Mouse (Mus musculus) lung, embryonic 16.5 days (tissue): ENCODE measurements around the gene Rnf185. TPM values are rescaled to one million over a fixed set of nuclear protein-coding genes. Genes with fewer than 3 reads are reported as not detected.
A peak's percentile ranks its signal among the peaks of the same experiment; 100 is the strongest.

Source experiments
- ATAC-seq: fragments of 200-750 bp; cut with Nextera tagmentation; 2 replicates; pipeline ENCODE4 v1.8.0; 2017; ENCODE audit warnings: low read depth, mild to moderate bottlenecking, moderate library complexity
- H3K27ac ChIP-seq: fragments of 300-500 bp; sonication (generic); 2 replicates; pipeline ENCODE4 v1.5.1; 2014; ENCODE audit warnings: mild to moderate bottlenecking, control low read depth, low read length
- H3K27me3 ChIP-seq: fragments of 300-500 bp; sonication (generic); 2 replicates; pipeline ENCODE4 v1.6.1; 2014; ENCODE audit warnings: low read depth, low read length, mixed read lengths; ENCODE audit not compliant: control insufficient read depth, insufficient read depth
- H3K36me3 ChIP-seq: fragments of 300-500 bp; sonication (generic); 2 replicates; pipeline ENCODE4 v1.6.1; 2014; ENCODE audit warnings: low read length; ENCODE audit not compliant: control insufficient read depth, insufficient read depth
- H3K4me1 ChIP-seq: fragments of 300-500 bp; sonication (generic); replicated peaks from 2 replicates; pipeline ENCODE4 v1.6.1; 2014; ENCODE audit warnings: low read length, mixed read lengths; ENCODE audit not compliant: control insufficient read depth, insufficient read depth
- H3K4me2 ChIP-seq: fragments of 300-500 bp; sonication (generic); 2 replicates; pipeline ENCODE4 v1.6.1; 2014; ENCODE audit warnings: low read depth, low read length, control low read depth
- H3K4me3 ChIP-seq: fragments of 300-500 bp; sonication (generic); 2 replicates; pipeline ENCODE4 v1.5.1; 2014; ENCODE audit warnings: mild to moderate bottlenecking, low read length, control low read depth
- H3K9ac ChIP-seq: fragments of 300-500 bp; sonication (generic); 2 replicates; pipeline ENCODE4 v1.6.1; 2014; ENCODE audit warnings: low read length, control low read depth
- H3K9me3 ChIP-seq: fragments of 300-500 bp; sonication (generic); 2 replicates; pipeline ENCODE4 v1.6.1; 2016; ENCODE audit warnings: low read length; ENCODE audit not compliant: control insufficient read depth
- WGBS: fragments of 180-500 bp; shearing (Covaris S2); extraction: QIAGEN DNeasy Blood & Tissue Kit; methylation state at CpG from one replicate; pipeline ENCODE4 v1.1.7; 2014; 5-methylcytosine and 5-hydroxymethylcytosine counted together
- polyA plus RNA-seq: library from polyadenylated mRNA; unstranded; fragments of >200 nt; fragmentation: Nextera tagmentation; extraction: Ambion mirVana; gene quantifications from 2 replicates; pipeline ENCODE4 v1.2.1, GENCODE M21; 2015

The Rnf185 gene
- polyA plus RNA-seq, 1 experiment from 2014 or later, result 31.2 TPM

DNA sequence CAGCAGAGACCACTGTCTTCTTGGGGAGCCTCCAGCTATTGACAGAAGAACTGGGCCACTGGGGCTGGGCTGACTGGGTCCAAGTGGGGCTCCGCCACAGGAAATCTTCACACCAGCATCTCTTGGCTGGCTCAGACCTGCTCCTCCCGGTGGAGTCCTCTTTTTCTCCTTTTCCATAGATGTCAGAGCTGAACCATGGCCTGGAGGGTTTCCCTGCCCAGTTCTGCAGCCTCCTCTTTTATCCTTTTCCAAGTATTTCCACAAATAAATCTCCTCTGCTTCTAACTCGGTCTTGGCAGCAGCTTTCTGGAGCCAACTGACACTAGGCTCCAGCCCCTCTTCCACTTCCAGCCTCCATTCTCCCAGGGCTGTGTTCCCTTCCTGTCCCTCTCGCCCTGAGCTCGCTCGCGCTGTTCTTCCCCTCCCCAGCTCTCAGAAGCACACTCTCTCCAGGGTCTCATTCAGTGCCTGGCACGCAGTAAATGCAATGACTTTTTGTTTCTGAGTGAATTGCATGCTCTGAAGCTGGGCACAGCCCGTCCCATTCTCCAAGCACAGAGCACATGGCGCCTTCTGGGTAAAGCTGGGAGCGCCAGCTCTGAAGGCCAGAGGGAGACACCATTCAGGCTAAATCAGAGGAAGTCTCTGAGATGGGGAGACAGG is 31.9 kb upstream of the Rnf185 start:
- WGBS, result 48% methylated on average over 11 of the region's 11 CpGs
- ATAC-seq, result peak; percentile 55; the same call in 1 of the 2 replicates
- Histone ChIP-seq H3K36me3 (no peaks in the 10 kb centered on the region), H3K9ac (no peak overlapping the region), H3K4me1 (no peaks in the 10 kb centered on the region), H3K4me2 (no peak overlapping the region), H3K4me3 (no peak overlapping the region), H3K27me3 (no peaks in the 10 kb centered on the region), H3K27ac (no peak overlapping the region), H3K9me3 (no peaks in the 10 kb centered on the region)

DNA sequence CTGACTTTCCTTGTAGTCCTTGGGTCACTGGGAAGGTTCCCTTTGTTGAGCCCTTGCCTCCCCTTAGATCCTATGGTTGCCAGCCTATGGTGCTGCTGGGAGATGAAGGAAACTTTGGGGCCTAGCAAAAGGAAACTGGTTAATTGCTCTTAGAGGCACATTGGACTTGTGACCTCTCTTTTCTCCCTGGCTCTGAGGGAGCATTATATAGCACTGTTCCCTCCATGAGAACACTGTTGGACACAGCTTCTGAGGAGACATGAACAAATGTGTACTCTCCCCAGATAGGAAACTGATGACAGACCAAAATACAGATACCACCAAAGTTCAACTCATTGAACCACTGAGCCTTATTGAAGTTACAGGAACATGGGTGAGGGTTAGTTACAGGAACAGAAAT is 23.3 kb upstream of the Rnf185 start:
- H3K36me3 ChIP-seq, result no peaks in the 10 kb centered on the region
- no peaks in the 10 kb centered on the region for H3K27me3 ChIP-seq
- H3K4me3 ChIP-seq, result no peak overlapping the region
- H3K9me3 ChIP-seq, result no peaks in the 10 kb centered on the region
- no peak for ATAC-seq
- H3K4me1 ChIP-seq, result no peaks in the 10 kb centered on the region
- no peak overlapping the region for H3K4me2 ChIP-seq
- H3K27ac ChIP-seq, result no peak overlapping the region
- no peak overlapping the region for H3K9ac ChIP-seq

DNA sequence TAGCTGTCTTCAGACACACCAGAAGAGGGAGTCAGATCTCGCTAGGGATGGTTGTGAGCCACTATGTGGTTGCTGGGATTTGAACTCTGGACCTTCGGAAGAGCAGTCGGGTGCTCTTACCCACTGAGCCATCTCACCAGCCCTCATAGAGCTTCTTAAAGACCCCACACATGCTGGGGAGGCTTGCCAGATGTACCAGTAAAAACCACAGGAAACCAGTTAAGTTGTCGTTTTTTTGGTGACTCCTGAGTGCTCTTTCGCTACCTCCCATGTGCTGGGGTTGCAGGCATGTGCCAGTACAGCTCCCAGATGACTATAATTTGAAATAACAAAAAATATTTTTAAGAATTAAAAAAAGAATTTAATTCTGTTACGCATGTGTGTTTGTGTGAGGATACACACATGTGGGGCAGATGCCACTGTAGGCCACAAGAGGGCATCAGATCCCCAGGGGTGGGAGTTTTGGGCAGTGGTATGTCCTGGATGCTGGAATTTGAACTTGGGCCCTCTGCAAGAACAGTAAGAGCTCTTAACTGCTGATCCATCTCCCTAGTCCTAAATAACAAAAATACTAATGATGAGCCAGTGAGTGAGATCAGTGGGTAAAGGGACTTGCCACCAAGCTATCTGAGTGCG is 22.4 kb upstream of the Rnf185 start:
- no peaks in the 10 kb centered on the region for H3K9me3 ChIP-seq
- H3K9ac ChIP-seq, result no peak overlapping the region
- H3K27ac ChIP-seq, result no peak overlapping the region
- WGBS, result 88% methylated on average over 7 of the region's 7 CpGs
- no peak for ATAC-seq
- no peaks in the 10 kb centered on the region for H3K27me3 ChIP-seq
- H3K4me1 ChIP-seq, result no peaks in the 10 kb centered on the region
- no peak overlapping the region for H3K4me3 ChIP-seq
- no peaks in the 10 kb centered on the region for H3K36me3 ChIP-seq
- H3K4me2 ChIP-seq, result no peak overlapping the region

DNA sequence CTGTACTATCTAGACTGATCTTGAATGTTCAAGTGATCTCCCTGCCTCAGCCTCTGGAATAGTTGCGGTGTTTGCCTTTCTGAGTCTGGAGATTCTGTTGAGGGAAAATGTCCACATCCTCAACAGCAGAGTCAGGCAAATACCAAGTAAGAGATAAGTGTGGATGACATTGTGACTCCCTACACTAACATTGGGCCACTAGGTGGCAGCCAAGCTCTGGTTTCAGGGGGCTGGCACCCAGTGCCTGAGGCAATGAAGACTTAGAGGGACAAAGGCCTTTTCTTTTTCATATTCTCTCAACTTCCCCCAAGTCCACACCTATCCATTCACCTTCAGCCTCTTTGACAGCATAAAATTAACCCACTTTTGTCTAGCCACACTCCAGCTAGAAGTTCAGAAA is 20.3 kb upstream of the Rnf185 start:
- H3K9ac ChIP-seq, result no peak overlapping the region
- H3K4me2 ChIP-seq, result no peak overlapping the region
- H3K27me3 ChIP-seq, result no peaks in the 10 kb centered on the region
- H3K27ac ChIP-seq, result no peak overlapping the region
- H3K4me1 ChIP-seq, result no peaks in the 10 kb centered on the region; the same call in 1 of the 2 replicates
- ATAC-seq, result peak; percentile 89
- no peaks in the 10 kb centered on the region for H3K9me3 ChIP-seq
- WGBS, result 24% methylated on average over 1 of the region's 1 CpGs
- H3K36me3 ChIP-seq, result no peaks in the 10 kb centered on the region
- no peak overlapping the region for H3K4me3 ChIP-seq

DNA sequence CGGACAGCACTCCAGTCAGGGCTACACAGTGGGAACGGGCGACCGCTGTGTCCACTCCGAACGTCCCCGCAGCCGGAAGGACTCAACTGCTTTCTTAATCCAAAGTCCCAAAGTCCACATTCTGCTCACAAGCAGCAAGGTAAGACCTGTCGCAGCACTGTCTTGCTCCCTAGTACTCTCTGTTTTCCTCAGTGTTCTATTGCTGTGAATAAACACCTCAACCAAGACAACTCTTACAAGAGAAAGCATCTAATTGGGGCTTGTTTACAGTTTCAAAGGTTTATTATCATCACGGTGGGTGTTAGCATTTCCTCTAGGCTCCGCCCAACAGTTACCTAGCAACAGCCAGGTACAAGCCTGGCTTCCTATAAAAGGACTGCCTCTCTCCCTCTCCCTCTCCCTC is 19.3 kb upstream of the Rnf185 start:
- Histone ChIP-seq H3K4me2 (no peak overlapping the region), H3K27me3 (no peaks in the 10 kb centered on the region), H3K4me1 (no peaks in the 10 kb centered on the region; the same call in 1 of the 2 replicates), H3K9me3 (no peaks in the 10 kb centered on the region), H3K9ac (peak overlapping the region; percentile 15; the same call in 1 of the 2 replicates), H3K27ac (no peak overlapping the region), H3K36me3 (no peaks in the 10 kb centered on the region), H3K4me3 (no peak overlapping the region)
- ATAC-seq, result no peak
- 37% methylated on average over 11 of the region's 11 CpGs for WGBS

DNA sequence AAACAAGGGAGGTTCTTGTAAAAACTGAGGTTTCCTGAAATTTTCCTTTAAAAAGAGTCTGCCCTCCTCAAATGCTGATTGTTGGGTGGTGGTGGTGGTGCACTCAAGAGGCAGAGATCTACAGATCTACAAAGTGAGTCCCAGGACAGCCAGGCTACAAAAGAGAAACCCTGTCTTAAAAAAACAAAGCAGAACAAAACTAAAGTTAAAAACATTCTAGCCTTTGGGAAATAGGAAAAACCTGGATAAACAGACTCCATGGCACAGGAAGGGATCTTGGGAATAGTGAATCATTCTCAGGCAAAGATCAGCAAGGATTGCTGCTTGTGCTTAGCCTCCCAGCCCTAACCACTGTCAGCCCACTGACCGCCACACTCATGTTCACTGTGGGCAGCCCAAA is 10.7 kb upstream of the Rnf185 start:
- Histone ChIP-seq H3K4me1 (no peaks in the 10 kb centered on the region), H3K36me3 (no peaks in the 10 kb centered on the region)
- no peak for ATAC-seq

DNA sequence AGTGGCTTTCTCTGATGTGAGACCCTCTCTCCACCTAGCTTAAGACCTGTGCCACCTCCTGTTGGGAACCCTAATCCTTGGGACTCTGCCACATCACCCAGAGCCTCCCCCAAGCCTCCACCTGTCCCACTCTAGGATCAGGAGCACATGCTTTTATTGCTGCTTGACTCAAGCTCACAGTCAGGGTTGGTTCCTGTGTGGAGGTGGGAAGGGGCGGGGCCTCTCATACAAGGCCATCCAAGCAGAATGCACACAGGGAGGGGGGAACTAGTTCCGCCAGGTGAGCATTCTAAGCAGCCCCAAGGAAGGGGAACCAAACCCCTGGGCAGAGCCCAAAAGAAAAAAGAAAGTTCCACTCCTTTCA is 6.9 kb upstream of the Rnf185 start:
- Histone ChIP-seq H3K36me3 (no peaks in the 10 kb centered on the region; the same call in 1 of the 2 replicates), H3K4me3 (no peak overlapping the region), H3K9ac (no peak overlapping the region), H3K27me3 (no peaks in the 10 kb centered on the region), H3K4me1 (no peaks in the 10 kb centered on the region), H3K27ac (no peak overlapping the region), H3K9me3 (no peaks in the 10 kb centered on the region), H3K4me2 (no peak overlapping the region)
- 67% methylated on average over 2 of the region's 2 CpGs for WGBS
- no peak for ATAC-seq

More for the DNA sequence above, 10.7 kb upstream of the Rnf185 start:
- H3K4me3 ChIP-seq, result no peak overlapping the region
- no peak overlapping the region for H3K4me2 ChIP-seq
- no peak overlapping the region for H3K27ac ChIP-seq
- 94% methylated on average over 1 of the region's 1 CpGs for WGBS
- no peaks in the 10 kb centered on the region for H3K27me3 ChIP-seq
- H3K9me3 ChIP-seq, result no peaks in the 10 kb centered on the region
- H3K9ac ChIP-seq, result no peak overlapping the region

DNA sequence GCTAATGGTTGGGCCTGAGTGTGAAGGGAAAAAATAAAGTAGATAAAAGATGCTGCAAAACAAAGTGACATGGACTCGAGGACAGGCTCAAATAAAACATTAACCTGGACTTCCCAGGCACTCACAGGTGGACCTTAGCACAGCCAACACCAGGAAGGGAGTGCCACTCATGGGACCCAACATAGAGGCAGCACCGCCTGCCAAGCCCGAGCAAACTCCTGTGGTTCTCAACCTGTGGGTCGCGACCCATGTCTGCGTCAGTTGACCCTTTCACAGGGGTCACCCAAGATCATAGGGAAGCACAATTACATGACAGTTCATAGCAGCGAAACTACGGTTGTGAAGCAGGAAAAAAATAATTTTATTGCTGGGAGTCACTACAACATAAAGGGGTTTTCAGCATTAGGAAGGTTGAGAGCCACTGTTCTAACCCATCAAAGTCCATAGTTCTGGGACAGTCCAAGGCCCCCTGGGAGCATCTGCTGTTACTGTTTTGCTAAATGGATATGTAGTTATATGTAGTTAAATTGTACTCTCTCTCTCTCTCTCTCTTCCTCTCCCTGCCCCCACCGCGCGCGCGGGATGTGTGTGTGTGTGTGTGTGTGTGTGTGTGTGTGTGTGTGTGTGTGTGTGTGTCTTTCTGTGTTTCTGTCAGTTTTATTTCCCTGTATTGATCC is 6.4 kb upstream of the Rnf185 start:
- Histone ChIP-seq H3K9ac (no peak overlapping the region), H3K9me3 (no peaks in the 10 kb centered on the region), H3K27me3 (no peaks in the 10 kb centered on the region), H3K4me3 (no peak overlapping the region), H3K4me1 (no peaks in the 10 kb centered on the region), H3K4me2 (no peak overlapping the region), H3K36me3 (no peaks in the 10 kb centered on the region; the same call in 1 of the 2 replicates), H3K27ac (no peak overlapping the region)
- no peak for ATAC-seq
- 80% methylated on average over 12 of the region's 13 CpGs for WGBS

DNA sequence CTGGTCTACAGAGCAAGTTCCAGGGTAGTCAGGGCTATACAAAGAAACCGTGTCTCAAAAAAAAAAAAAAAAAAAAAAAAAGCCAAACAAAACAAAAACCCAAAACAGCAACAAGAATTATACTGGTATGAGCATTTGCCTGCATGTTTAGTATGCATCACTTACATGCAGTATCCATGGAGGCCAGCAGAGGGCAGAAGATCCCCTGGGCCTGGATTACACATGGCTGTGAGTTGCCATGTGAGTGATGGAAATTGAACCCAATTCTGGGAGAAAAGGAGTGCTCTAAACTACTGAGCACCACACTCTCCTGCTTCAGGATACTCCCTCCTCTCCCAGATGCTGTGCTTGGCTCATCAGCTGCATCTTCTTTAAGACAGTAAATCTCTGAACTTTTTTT is 4.2 kb upstream of the Rnf185 start:
- H3K4me3 ChIP-seq, result no peak overlapping the region
- H3K36me3 ChIP-seq, result no peaks in the 10 kb centered on the region; the same call in 1 of the 2 replicates
- H3K27me3 ChIP-seq, result no peaks in the 10 kb centered on the region
- H3K4me2 ChIP-seq, result no peak overlapping the region
- H3K27ac ChIP-seq, result no peak overlapping the region
- H3K9me3 ChIP-seq, result no peaks in the 10 kb centered on the region
- ATAC-seq, result no peak
- H3K9ac ChIP-seq, result no peak overlapping the region
- H3K4me1 ChIP-seq, result peaks cover 4% of the 10 kb centered on the region
- WGBS, result 7% methylated on average over 1 of the region's 1 CpGs
